Mouse (Mus musculus) ovary, postnatal 14 days (tissue): ENCODE measurements around the gene Ptprh.
"Not testable (repeated sequence)": the region's sequence is repeated elsewhere in the genome, so short reads cannot be mapped to it uniquely, and the experiment has no call there.

Source experiments
- DNase-seq: peaks from one replicate; pipeline ENCODE4 v3.0.0; 2022; ENCODE audit warnings: low spot score

Gene Ptprh

GRCm38 (mm10) chr7:4602969-4603368 lies 872 bp downstream of the Ptprh start:
- DNase-seq: no peak

DNA sequence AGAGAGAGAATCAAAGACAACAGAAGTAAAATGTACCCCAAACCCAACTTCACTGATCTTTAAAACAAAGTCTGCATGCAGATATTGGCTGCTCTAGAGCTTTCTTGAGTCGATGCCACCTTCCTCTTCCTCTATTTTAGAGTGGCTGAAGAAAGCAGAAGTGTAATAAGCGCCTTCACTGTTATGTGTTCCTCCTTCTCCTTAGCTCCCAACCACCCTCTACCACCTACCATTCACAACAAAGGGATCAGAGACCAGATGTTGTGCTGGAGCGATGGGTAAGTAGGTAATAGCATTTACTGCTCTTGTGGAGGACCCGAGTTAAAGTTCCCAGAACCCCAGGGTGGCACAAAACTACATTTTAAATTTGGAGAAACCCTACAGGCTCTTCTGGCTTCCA lies 6.8 kb downstream of the Ptprh start:
- not testable (repeated sequence) for DNase-seq

DNA sequence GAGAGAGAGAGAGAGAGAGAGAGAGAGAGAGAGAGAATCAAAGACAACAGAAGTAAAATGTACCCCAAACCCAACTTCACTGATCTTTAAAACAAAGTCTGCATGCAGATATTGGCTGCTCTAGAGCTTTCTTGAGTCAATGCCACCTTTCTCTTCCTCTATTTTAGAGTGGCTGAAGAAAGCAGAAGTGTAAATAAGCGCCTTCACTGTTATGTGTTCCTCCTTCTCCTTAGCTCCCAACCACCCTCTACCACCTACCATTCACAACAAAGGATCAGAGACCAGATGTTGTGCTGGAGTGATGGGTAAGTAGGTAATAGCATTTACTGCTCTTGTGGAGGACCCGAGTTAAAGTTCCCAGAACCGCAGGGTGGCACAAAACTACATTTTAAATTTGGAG lies 22.4 kb downstream of the Ptprh start:
- not testable (repeated sequence) for DNase-seq

DNA sequence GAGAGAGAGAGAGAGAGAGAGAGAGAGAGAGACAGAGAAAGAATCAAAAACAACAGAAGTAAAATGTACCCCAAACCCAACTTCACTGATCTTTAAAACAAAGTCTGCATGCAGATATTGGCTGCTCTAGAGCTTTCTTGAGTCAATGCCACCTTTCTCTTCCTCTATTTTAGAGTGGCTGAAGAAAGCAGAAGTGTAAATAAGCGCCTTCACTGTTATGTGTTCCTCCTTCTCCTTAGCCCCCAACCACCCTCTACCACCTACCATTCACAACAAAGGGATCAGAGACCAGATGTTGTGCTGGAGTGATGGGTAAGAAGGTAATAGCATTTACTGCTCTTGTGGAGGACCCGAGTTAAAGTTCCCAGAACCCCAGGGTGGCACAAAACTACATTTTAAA lies 31.5 kb downstream of the Ptprh start:
- not testable (repeated sequence) for DNase-seq

DNA sequence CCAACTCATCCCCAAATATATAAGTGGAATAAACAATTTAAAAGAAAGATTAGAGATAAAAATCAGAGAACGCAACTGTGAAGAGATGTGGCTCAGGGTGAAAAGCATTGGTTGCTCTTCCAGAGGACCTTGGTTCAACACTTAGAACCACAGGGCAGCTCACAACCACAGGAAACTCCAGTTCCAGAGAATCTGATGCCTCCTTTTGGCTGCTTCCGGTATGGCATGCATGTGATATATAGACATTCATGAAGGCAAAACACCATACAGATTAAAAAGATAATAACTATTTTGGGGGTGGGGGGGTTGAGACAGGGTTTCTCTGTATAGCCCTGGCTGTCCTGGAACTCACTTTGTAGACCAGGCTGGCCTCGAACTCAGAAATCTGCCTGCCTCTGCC lies 41.2 kb downstream of the Ptprh start:
- no peak for DNase-seq

DNA sequence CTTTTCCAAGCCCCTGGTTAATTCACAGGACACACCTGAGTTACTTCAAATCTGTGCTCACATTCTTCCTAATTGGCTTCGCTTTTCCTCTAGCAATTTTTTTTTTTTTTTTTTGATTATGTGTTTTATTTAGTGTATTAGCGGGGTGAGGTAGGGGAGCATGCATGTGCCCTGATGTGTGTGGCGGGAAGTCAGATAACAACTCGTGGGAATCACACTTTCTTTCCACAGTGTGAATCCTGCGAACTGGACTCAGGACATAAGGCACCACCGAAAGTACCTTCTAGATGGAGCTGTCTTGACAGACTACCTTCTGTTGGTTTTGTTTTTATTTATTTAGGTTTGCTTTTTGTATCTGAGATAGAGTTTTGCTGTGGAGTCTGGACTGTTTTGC lies 46.7 kb downstream of the Ptprh start:
- DNase-seq: no peak

DNA sequence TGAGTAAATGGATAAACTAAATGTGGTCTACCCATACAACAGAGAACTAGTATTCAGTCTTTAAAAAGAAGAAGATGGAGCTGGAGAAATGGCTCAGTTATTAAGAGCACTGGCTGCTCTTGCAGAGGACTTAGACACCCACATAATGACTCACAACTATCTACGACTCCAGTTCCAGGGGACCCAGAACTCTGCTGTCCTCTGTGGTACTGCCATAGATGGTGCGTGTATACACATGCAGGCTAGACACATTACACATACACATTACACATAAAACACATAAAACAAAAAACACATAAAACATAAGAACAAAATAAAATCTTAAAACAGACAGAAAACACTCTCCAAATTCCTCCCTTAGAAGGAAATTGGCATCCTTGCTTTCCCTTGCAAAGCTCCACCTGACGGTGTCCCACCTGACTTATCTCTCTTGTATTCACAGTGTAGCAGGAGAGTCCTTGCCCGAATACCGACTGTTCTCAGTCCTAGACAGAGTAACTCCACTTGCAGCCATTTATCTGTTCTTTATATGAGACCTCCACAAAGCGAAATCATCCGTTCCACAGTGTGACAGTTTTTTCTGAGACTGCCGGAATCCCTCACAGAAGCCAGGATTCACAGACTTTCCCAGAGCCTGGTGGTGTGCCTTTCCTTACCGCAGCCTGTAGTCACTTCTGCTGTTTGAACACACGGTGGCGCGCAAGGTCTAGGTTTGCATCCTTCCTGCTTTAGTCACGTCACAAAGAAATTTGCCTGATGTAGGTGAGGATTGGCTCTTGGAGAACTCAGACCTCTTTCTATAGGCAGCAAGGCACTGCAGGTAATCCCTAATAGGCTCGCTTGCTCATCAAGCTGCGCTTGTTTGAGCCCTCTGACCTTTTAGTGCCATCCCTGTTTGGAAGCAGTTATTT lies 47.3 kb downstream of the Ptprh start:
- peak; percentile 68 for DNase-seq

DNA sequence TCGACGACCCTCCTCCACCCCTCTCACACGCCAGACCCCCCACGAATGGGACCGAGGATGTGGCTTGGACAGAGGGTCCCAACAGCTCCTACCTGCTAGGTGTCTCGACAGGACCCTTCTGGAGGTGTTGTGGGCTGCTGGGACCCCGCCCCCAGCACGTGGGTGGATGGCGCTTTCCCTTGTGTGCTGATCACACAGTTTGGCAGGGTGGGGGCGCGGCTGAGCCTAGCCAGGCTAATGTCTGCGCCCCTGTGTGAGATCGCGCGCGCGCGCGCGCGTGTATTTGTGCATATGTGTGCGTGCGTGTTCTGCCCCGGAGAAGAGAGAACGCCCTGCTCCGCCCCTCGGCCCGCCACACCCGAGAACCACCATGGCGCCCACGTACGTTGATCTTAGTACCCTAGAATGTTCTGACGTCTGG lies 56.6 kb downstream of the Ptprh start, which contains the start of gene Syt5:
TSS of gene Syt5 (minus strand) at position 321 of the 421 bp plus-strand sequence.
- DNase-seq: no peak

DNA sequence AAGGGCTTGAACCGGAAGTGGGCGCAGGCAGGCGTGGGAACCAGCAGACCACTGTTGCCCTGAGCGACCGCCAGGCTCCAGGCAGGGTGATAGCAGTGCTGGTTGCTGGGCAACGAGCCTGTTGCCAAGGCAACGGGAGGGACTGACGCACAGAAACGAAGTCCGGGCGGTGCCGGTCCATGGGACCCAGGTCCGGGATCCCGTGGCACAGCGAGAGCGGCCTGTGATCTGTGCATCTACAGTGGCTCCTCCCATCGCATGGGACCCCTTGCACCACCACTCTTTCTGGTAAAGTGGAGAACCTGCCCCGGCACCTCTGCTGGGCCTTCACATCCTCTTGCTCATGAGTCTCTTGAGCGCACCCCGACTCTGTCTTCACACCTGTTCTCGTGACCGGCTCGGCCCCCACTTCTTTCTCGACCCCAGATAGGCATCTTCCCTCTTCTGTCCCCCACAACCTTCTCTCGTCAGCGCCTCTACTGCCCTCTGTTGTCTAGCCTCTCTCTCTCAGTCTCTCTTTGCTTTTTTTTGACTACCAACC lies 57.2 kb downstream of the Ptprh start:
- peak; percentile 47 for DNase-seq

DNA sequence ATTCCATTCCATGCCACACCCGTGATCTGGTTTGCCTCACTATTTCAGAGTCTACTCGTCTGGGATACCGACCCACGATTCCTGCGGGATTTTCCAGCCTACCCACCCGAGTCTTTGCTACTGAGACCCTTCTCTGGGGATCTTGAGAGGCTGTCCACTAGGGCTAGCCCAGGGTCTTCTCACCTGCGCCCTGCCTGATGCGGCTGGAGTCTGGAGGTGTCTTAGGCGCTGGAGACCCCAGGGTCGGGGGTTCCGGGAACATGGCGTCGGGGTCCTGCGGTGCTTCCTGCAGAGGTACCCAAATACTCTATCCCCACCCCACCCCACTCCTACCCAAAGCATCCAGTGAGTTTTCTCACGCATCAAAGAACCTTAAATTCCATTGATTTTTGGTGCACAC lies 57.8 kb downstream of the Ptprh start:
- no peak for DNase-seq

DNA sequence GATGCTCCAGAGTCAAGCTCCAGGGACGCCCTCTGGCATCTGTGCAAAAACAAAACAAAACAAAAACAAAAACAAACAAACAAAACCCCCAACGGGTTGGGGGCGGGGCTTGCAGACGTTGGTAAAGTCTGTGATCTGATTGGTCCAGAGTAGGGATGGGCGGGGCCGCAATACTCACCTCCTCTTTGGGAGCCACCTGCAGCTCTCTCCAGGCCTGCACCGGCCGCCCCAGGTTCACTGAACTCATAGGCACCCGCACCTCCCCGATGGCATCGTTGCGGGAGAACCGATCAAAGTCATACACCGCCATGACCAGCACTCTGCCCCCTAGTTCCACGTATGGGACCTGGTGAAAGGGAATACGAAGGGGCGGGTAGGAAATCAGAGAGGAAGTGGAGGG lies 61.8 kb downstream of the Ptprh start:
- DNase-seq: no peak

GRCm38 (mm10) chr7:4541344-4541743 lies 62.5 kb downstream of the Ptprh start:
- no peak for DNase-seq

DNA sequence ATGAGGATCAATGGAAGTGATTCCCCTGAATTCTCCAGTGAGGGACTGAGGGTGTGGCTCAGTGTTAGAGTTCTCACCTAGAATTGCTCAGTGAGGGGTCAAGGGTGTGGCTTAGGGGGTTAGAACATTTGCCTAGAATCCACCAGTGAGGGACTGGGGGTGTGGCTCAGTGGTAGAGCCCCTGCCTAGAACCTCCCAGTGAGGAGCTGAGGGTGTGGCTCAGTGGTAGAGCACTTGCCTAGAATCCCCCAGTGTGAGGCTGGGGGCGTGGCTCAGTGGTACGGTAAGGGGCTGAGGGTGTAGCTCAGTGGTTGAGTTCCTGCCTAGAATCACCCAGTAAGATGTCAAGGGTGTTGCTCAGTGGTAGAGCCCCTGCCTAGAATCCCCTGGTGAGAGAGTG lies 64.8 kb downstream of the Ptprh start:
- DNase-seq: no peak

DNA sequence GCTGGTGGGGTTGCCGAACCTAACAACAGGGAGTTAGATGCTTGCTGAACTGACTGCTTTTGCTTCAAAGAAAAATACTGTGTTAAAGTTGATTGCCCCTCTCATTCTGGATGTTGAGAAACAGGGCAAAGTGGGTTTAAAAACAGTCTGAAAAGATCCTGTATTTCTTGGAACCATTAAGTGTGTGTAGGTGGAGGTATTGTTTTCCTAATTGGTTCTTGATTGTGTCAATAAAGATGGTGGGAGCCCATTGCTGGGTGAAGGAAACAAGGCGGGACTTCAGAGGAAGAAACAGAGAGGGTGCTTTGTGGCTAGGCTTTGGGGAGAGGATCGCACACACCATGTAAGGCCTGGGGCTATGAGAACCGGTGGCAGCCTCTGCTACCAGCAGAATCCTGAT lies 66.7 kb downstream of the Ptprh start:
- DNase-seq: no peak

DNA sequence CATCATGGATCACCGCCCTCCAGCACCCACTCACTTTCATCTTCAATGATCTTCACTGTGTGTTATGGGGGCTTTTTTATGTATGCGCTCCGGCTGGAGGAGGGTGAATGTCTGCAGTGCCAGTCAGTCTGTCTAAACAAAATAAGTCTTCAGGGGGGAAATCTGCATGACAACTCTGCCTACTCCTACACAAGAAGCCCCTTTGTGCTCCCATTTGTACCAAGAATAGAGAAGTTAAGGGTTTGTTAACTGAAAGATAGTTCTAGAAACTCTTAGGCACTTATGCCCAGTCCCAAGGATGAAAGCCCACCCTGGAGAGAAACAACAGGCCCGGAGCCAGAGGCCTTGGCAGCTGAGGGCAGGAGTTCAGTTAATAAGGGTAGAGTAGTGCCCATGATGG lies 67.5 kb downstream of the Ptprh start:
- no peak for DNase-seq

- peak; percentile 54 for DNase-seq
These were observed 71.7 kb downstream of the Ptprh start, which contains the start of gene Dnaaf3 for GRCm38 (mm10) chr7:4532005-4532729. Dnaaf3 (minus strand) TSS chr7:4532453.

DNA sequence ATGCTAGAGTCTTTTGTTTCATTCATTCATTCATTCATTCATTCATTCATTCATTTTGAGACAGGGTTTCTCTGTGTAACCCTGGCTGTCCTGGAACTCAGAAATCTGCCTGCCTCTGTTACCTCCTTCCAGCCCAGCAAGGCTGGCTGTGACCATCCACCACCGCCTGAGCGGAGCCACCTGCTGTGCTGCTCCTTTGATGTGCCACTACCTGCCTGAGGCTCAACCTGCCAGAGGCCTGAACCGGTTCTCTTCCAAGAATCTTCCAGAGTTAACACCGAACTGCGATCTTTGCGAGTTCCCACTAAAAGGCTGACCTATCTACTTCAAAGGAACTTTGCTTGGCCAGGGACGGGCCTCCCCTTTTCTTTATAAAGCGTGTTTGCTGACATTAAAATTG lies 73.7 kb downstream of the Ptprh start:
- not testable (repeated sequence) for DNase-seq

DNA sequence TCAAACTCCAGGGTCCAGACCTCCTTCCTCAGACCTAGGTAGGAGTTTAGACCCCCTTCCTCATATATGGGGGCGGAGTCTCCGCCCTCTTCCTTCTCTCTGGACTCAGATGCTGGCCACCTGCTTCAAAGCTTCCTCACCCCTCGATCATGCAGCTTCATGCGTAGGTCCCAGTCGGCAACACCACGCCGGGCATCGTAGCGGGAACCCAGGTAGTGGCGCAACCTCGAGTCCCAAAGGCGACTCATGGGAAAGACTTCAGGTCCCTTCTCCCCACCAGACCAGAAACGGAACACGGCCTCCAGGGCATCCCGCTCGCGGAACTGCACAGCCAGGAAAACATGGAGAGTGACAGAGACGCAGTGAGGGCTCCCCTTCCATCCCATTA lies 76.5 kb downstream of the Ptprh start:
- DNase-seq: no peak

GRCm38 (mm10) chr7:4526341-4527301 lies 77.2 kb downstream of the Ptprh start:
- DNase-seq: peak; percentile 75

DNA sequence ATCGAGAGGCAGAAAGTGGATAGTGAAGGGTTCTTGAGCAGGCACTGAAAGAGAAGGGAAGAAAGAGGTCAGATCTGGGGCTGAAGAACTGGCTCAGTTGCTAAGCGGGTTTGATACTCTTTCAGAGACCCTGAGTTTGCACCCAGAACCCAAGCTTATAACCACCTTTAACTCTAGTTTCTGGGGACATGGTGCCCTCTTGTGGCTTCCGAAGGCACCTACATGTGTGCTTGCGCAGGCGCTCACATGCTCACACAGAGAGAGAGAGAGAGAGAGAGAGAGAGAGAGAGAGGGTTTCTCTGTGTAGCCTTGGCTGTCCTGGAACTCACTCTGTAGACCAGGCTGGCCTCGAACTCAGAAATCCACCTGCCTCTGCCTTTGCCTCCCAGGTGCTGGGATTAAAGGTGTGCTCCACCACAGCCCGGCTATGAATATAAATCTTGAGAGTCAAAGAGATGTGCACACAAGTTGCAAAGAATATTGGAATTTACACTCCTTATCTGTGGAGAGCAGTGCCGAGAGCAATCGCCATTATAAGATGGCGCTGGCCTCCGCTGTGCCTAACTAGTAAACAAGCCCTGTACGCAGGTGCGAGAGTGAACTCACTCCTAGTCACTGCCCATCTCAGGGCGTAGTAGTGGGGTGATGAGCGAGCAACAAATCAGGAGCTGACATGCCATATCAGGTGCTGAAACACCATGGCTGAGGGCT lies 79.5 kb downstream of the Ptprh start, which contains the start of gene Tnni3:
TSS of gene Tnni3 (minus strand) at position 18 of the 711 bp plus-strand sequence.
- DNase-seq: not testable (repeated sequence)
